Mouse (Mus musculus) embryonic facial prominence, embryonic 13.5 days (tissue): ENCODE data around the gene E130218I03Rik. TPM values are rescaled to one million over a fixed set of nuclear protein-coding genes. Genes with fewer than 3 reads are reported as not detected.

Experiments used
- ATAC-seq: fragments of 200-750 bp; cut with Nextera tagmentation; 2 replicates; pipeline ENCODE4 v1.8.0; 2017; ENCODE audit warnings: low read depth; ENCODE audit not compliant: insufficient number of reproducible peaks, insufficient read depth, low FRiP score, low TSS enrichment
- H3K27ac ChIP-seq: fragments of 300-500 bp; sonication (generic); 2 replicates; pipeline ENCODE4 v1.5.1; 2015; ENCODE audit warnings: moderate library complexity, mild to moderate bottlenecking, inconsistent platforms
- H3K27me3 ChIP-seq: fragments of 300-500 bp; sonication (generic); 2 replicates; pipeline ENCODE4 v1.6.1; 2015; ENCODE audit warnings: mild to moderate bottlenecking, inconsistent platforms
- H3K36me3 ChIP-seq: fragments of 300-500 bp; sonication (generic); 2 replicates; pipeline ENCODE4 v1.6.1; 2015; ENCODE audit warnings: mild to moderate bottlenecking, inconsistent platforms
- H3K4me1 ChIP-seq: fragments of 300-500 bp; sonication (generic); 2 replicates; pipeline ENCODE4 v1.6.1; 2015; ENCODE audit warnings: inconsistent platforms
- H3K4me2 ChIP-seq: fragments of 300-500 bp; sonication (generic); 2 replicates; pipeline ENCODE4 v1.6.1; 2015; ENCODE audit warnings: moderate library complexity, mild to moderate bottlenecking, inconsistent platforms
- H3K4me3 ChIP-seq: fragments of 300-500 bp; sonication (generic); 2 replicates; pipeline ENCODE4 v1.5.1; 2015; ENCODE audit warnings: mild to moderate bottlenecking, inconsistent platforms
- H3K9ac ChIP-seq: fragments of 300-500 bp; sonication (generic); 2 replicates; pipeline ENCODE4 v1.6.1; 2015; ENCODE audit warnings: mild to moderate bottlenecking, inconsistent platforms
- H3K9me3 ChIP-seq: fragments of 300-500 bp; sonication (generic); 2 replicates; pipeline ENCODE4 v1.6.1; 2016; ENCODE audit warnings: inconsistent platforms
- WGBS: fragments of 180-500 bp; shearing (Covaris S2); methylation state at CpG from one replicate; pipeline ENCODE4 v1.1.7; 2015; ENCODE audit warnings: mixed read lengths; 5-methylcytosine and 5-hydroxymethylcytosine counted together
- polyA plus RNA-seq: library from polyadenylated mRNA; unstranded; fragments of >200 nt; fragmentation: Nextera tagmentation; extraction: Ambion mirVana; gene quantifications from 2 replicates; pipeline ENCODE4 v1.2.1, GENCODE M21; 2015

E130218I03Rik gene
- polyA plus RNA-seq: 0.72 TPM in 1 of 2 replicates, not detected in the other

- peaks cover 23% of the 10 kb centered on the region for H3K4me1 ChIP-seq
- H3K4me3 ChIP-seq: peak within 1 kb of the TSS; percentile 77
- peak within 1 kb of the TSS; percentile 89; the same call in 1 of the 2 replicates for H3K9ac ChIP-seq
- no peak within 1 kb of the TSS for H3K27ac ChIP-seq
- 88% methylated on average over 17 of the region's 17 CpGs for WGBS
- no peak for ATAC-seq
- H3K4me2 ChIP-seq: peak within 1 kb of the TSS; percentile 90
- no peaks in the 10 kb centered on the region for H3K9me3 ChIP-seq
- peaks cover 30% of the 10 kb centered on the region for H3K27me3 ChIP-seq
- peaks cover 6% of the 10 kb centered on the region; the same call in 1 of the 2 replicates for H3K36me3 ChIP-seq
Observed at GRCm38 (mm10) chr4:134243516-134244250, at the start of gene E130218I03Rik. Gene E130218I03Rik, plus strand, starts transcription at chr4:134243662.

DNA sequence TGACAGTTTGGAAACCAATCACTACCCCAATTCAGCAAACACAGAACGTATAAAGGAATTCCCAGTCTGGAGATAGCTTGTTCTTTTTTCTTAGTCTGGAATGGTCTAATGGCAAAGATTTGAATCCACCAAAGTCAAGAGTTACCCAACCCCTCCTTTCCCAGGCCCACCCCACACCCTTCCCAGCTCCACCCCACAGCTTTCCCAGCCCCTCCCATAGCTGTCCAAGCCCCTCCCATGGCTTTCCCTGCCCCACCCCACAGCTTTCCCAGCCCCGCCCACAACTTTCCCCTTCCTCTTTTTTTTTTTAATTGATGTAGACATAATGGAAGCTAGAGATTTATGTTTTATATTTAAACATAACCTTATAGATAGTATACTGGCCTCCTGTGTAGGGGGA is 44.1 kb upstream of the E130218I03Rik start:
- WGBS: 74% methylated on average over 2 of the region's 2 CpGs
- no peak overlapping the region for H3K4me3 ChIP-seq
- ATAC-seq: no peak
- no peak overlapping the region for H3K27ac ChIP-seq
- H3K4me2 ChIP-seq: no peak overlapping the region
- no peaks in the 10 kb centered on the region for H3K27me3 ChIP-seq
- H3K9ac ChIP-seq: no peak overlapping the region
- H3K36me3 ChIP-seq: no peaks in the 10 kb centered on the region
- no peaks in the 10 kb centered on the region for H3K9me3 ChIP-seq
- no peaks in the 10 kb centered on the region for H3K4me1 ChIP-seq

DNA sequence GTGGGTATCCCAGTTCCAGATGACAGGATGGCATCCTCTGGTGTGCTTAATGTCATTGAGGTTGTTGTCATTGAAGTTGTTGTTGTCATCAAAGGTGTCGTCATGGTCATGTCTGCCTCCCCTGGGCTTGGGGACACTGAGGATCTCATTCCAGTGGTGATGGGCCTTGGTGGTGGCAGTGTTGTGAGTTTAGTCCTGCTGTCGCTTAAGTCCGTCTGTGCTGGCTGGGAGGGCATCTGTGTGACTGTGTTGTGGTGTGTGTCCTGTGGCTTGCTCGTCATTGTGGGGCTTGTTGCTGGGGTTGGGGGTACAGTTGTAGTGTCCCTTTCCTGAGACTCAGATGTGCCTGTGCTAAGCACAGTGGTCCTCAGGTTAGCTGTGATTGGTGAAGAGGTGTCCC is 40.6 kb upstream of the E130218I03Rik start, which contains the start of gene Gm7534:
Gm7534 (minus strand) TSS at position 101 of the 400 bp plus-strand sequence.
- H3K9ac ChIP-seq: no peak within 1 kb of the TSS
- 90% methylated on average over 4 of the region's 4 CpGs for WGBS
- no peak within 1 kb of the TSS for H3K4me3 ChIP-seq
- H3K4me1 ChIP-seq: no peaks in the 10 kb centered on the region
- H3K9me3 ChIP-seq: no peaks in the 10 kb centered on the region
- ATAC-seq: no peak
- no peaks in the 10 kb centered on the region for H3K27me3 ChIP-seq
- H3K36me3 ChIP-seq: no peaks in the 10 kb centered on the region
- H3K27ac ChIP-seq: no peak within 1 kb of the TSS
- no peak within 1 kb of the TSS for H3K4me2 ChIP-seq

DNA sequence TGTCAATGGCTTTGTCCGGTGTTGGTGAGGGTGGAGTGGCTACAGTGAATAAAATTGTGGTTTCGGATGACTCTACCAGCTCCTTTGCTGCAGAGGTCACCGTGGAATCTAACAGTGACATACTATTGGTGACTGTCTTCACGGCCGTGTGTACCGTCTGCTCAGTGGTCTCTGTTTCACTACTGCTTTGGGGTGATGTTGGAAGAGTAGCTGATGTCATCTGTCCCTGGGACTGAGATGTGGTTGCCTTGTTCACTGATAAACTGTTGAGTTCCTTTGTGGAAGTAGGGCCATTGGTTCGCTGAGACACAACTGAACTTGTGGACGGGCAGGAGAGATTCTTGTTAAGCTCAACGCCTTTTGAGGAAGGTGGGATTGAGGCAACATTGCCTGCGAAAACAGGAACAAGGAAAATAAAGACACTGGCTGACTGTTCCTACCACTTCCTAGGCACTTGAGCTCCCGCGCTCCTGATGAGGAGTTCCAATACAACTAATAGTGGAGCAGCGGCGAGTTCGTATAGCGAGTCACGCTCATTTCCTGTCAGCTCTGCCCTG is 40.0 kb upstream of the E130218I03Rik start:
- Histone ChIP-seq H3K27me3 (no peaks in the 10 kb centered on the region), H3K27ac (no peak overlapping the region), H3K36me3 (no peaks in the 10 kb centered on the region), H3K9me3 (no peaks in the 10 kb centered on the region), H3K4me2 (no peak overlapping the region), H3K4me3 (no peak overlapping the region), H3K9ac (no peak overlapping the region), H3K4me1 (no peaks in the 10 kb centered on the region)
- ATAC-seq: no peak
- WGBS: 72% methylated on average over 17 of the region's 17 CpGs

DNA sequence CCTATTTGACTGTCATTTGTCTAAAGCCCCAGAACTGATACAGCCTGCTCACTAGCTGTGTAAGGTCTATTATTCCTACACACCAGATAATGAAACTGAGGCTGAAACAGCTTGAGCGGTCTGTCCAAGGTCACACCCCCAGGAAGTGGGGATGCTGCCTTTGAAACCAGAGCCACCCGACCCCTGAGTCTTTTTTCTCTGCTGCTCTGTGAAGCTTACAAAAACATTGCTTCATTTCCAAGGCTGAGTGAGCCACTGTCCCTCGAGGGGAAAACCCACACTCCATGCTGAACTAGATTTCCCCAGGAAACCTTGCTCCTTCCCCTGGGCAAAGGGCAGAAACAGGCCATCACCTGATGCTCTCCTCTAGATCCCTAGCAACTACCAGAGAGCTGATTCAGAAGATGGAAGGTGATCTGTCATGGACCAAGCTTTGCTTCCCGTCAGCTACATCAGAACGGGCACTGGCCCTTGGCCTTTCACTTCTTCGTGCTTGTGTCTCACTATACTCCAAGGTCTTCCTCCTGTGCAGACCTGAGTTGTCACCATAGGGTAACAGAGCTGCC is 36.9 kb upstream of the E130218I03Rik start:
- ATAC-seq: no peak
- Histone ChIP-seq H3K4me3 (no peak overlapping the region), H3K4me2 (no peak overlapping the region), H3K4me1 (no peaks in the 10 kb centered on the region), H3K27ac (no peak overlapping the region), H3K9me3 (no peaks in the 10 kb centered on the region), H3K36me3 (no peaks in the 10 kb centered on the region), H3K27me3 (no peaks in the 10 kb centered on the region), H3K9ac (no peak overlapping the region)
- WGBS: 41% methylated on average over 6 of the region's 6 CpGs

DNA sequence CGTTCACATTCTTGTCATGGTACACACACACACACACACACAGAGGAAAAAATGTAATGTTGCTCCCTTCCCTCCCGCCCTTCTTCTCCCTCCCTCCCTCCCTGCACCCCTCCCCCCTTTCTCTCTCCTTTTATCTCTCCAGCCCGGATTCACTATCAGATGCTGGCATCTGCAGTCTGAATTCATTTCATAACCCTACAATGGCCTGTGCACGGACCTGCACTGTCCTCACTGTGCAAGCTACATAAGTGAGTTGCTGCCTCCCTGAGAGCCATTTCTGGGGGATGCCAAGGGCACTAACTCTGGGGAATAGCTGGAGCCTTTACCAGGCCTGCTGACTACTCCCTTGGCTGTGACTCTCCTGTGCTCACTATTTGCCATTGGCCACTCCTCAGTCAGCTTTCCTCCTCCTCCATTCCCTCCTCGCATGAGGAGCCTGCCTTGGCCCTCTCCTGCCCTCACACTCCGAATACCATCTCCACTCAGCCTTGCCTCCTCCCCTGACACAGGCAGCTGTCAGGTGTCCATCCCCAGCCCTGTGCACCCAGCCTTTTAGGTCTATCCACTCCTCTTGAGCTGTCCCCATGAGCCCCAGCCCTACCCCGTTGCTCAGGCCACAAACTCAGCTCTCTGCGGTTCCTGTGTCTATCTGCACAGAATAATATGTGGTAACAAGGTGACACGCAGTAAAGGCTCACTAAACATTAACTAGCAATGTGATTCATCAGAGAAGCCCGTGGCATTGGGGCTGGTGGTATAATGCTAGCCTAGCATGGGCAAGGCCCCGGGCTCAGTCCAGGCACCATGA is 20.5 kb upstream of the E130218I03Rik start:
- Histone ChIP-seq H3K4me2 (no peak overlapping the region), H3K27ac (no peak overlapping the region), H3K9ac (0 out of 2 replicates have a peak overlapping the region, but pooled peaks have one; percentile 16), H3K27me3 (no peaks in the 10 kb centered on the region), H3K36me3 (no peaks in the 10 kb centered on the region), H3K9me3 (no peaks in the 10 kb centered on the region), H3K4me1 (no peaks in the 10 kb centered on the region), H3K4me3 (no peak overlapping the region)
- ATAC-seq: no peak
- 66% methylated on average over 11 of the region's 11 CpGs for WGBS

GRCm38 (mm10) chr4:134227194-134227593 is 16.3 kb upstream of the E130218I03Rik start, which contains the start of gene Catsper4:
Gene Catsper4, minus strand, starts transcription at chr4:134227383.
- Histone ChIP-seq H3K27ac (no peak within 1 kb of the TSS), H3K4me2 (no peak within 1 kb of the TSS), H3K4me3 (no peak within 1 kb of the TSS), H3K27me3 (no peaks in the 10 kb centered on the region), H3K9ac (0 out of 2 replicates have a peak within 1 kb of the TSS, but pooled peaks have one; percentile 32), H3K36me3 (no peaks in the 10 kb centered on the region), H3K4me1 (no peaks in the 10 kb centered on the region), H3K9me3 (no peaks in the 10 kb centered on the region)
- WGBS: 72% methylated on average over 8 of the region's 8 CpGs
- ATAC-seq: no peak

DNA sequence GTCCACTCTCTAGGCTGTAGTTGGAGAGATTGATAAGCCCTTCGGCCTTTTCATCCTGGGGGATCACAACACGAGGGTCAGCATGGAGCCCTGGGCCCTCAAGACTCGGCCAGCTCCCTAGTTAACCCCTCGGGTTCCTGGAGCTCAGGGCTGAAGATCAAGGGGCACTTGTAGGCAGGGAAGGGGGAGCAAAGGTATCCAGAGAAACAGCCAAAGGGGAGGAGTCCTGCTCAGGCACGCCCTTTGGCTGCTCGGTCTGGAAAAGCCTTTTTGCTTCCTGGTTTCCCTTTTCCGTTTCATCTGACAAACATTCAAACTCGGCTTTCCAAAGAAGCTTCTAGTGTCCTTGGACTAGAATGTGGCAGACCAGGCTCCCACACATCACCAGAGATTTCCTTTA is 13.0 kb upstream of the E130218I03Rik start:
- Histone ChIP-seq H3K4me1 (no peaks in the 10 kb centered on the region), H3K4me3 (no peak overlapping the region), H3K27me3 (no peaks in the 10 kb centered on the region), H3K9me3 (no peaks in the 10 kb centered on the region), H3K36me3 (no peaks in the 10 kb centered on the region), H3K27ac (no peak overlapping the region), H3K9ac (no peak overlapping the region), H3K4me2 (no peak overlapping the region)
- ATAC-seq: no peak
- WGBS: 38% methylated on average over 8 of the region's 8 CpGs

- no peak overlapping the region for H3K27ac ChIP-seq
- 73% methylated on average over 5 of the region's 5 CpGs for WGBS
- H3K4me3 ChIP-seq: no peak overlapping the region
- H3K4me2 ChIP-seq: no peak overlapping the region
- no peak for ATAC-seq
- H3K27me3 ChIP-seq: peaks cover 27% of the 10 kb centered on the region
- H3K9me3 ChIP-seq: no peaks in the 10 kb centered on the region
- H3K9ac ChIP-seq: no peak overlapping the region
- no peaks in the 10 kb centered on the region for H3K36me3 ChIP-seq
- H3K4me1 ChIP-seq: peaks cover 14% of the 10 kb centered on the region
Observed at GRCm38 (mm10) chr4:134234876-134235275, 8.6 kb upstream of the E130218I03Rik start.

DNA sequence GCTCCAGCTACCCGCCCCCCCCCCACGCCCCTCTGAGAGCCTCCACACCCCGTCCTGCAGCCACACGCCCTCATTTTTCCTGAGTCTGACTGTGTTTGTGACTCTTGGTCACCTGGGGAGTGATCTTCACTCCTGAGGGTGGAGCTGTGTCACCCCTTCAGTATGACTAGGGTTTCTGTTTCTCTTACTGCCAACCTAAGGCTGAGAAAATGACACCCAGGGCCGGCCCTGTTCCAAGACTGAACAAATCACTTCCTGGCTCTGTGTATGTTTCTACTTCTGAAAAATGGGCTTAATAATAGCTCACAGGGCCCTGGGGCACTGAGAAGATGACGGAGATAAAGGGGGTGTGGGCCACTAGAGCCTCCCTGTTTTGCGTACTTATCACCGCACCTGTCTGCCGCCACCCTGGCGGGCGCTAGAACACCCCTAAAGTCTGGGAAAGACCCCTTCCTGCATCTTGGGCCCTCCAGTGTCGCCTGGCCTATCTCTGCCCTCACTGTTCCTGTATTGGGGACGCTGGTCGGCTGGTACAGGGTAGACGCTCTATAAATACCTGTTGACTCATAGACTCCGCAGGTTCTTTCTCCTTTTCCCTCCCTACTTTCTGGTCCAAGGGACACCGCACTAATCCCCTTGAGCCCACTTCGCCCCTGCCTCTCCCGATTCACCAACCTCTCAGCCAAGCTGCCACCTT is 5.7 kb upstream of the E130218I03Rik start:
- Histone ChIP-seq H3K36me3 (no peaks in the 10 kb centered on the region), H3K4me1 (peaks cover 14% of the 10 kb centered on the region), H3K9me3 (no peaks in the 10 kb centered on the region), H3K27me3 (peaks cover 27% of the 10 kb centered on the region), H3K4me2 (peak overlapping the region; percentile 54), H3K9ac (peak overlapping the region; percentile 58; the same call in 1 of the 2 replicates), H3K27ac (no peak overlapping the region), H3K4me3 (peak overlapping the region; percentile 36)
- ATAC-seq: peak; percentile 17; the same call in 1 of the 2 replicates
- 16% methylated on average over 19 of the region's 19 CpGs for WGBS

DNA sequence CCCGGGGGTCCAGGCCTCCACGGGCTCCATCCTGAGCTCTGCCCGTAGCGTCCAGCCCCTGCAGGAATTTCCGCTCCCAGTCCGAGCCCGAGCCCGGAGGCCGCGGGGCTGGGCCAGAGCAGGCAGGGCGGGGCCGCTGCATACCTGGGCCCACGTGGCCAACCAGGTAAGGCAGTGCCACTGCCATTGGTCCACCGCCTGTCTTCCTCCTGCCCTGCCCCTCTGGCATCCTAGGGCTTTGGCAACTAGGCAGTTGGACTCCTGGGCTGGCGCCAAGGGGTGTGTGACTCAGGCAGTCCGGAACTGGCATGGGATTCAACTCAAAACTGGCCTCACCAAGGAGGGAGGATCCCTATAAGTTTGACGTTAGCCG is 5.2 kb upstream of the E130218I03Rik start, which contains the start of gene Cnksr1:
Cnksr1 (minus strand) TSS at position 121 of the 373 bp plus-strand sequence.
- H3K9ac ChIP-seq: peak within 1 kb of the TSS; percentile 58; the same call in 1 of the 2 replicates
- no peak within 1 kb of the TSS for H3K27ac ChIP-seq
- peaks cover 14% of the 10 kb centered on the region for H3K4me1 ChIP-seq
- peak within 1 kb of the TSS; percentile 36 for H3K4me3 ChIP-seq
- peak within 1 kb of the TSS; percentile 54 for H3K4me2 ChIP-seq
- peaks cover 27% of the 10 kb centered on the region for H3K27me3 ChIP-seq
- 3% methylated on average over 18 of the region's 18 CpGs for WGBS
- H3K9me3 ChIP-seq: no peaks in the 10 kb centered on the region
- ATAC-seq: 0 out of 2 replicates have a peak, but pooled peaks have one; percentile 45
- H3K36me3 ChIP-seq: no peaks in the 10 kb centered on the region
